Mouse (Mus musculus) MEL (cell line): ENCODE measurements around the gene Rtn1. TPM values are rescaled to one million over a fixed set of nuclear protein-coding genes. Genes with fewer than 3 reads are reported as not detected.

Source experiments
- DNase-seq: peaks from one replicate; pipeline ENCODE4 v3.0.0; 2011; ENCODE audit warnings: low read depth, low spot score
- H3K27ac ChIP-seq: 2 replicates; pipeline ENCODE4 v1.5.1; 2012; ENCODE audit warnings: low read depth, mild to moderate bottlenecking, control low read depth, low read length, moderate library complexity; ENCODE audit not compliant: control insufficient read depth
- H3K27me3 ChIP-seq, 2 experiments: fragments of 150-350 bp in 1 of 2; sonication (generic) in 1 of 2; 2 replicates each; pipeline ENCODE4 v1.6.1; 2012; ENCODE audit warnings: low read length in 2 of 2, mild to moderate bottlenecking in 2 of 2, improper control_type of control experiment in 1 of 2, moderate library complexity in 1 of 2; ENCODE audit not compliant: insufficient read depth in 2 of 2, control insufficient read depth in 1 of 2
- H3K36me3 ChIP-seq, 2 experiments: 2 replicates each; pipeline ENCODE4 v1.6.1; 2012 to 2014; ENCODE audit warnings: low read length in 2 of 2, improper control_type of control experiment in 1 of 2, inconsistent platforms in 1 of 2, mild to moderate bottlenecking in 1 of 2; ENCODE audit not compliant: insufficient read depth in 2 of 2, control insufficient read depth in 1 of 2
- H3K4me1 ChIP-seq, 2 experiments: fragments of 150-350 bp in 1 of 2; sonication (generic) in 1 of 2; 2 replicates each; pipeline ENCODE4 v1.6.1; 2012; ENCODE audit warnings: low read length in 2 of 2, improper control_type of control experiment in 1 of 2, mild to moderate bottlenecking in 1 of 2; ENCODE audit not compliant: insufficient read depth in 2 of 2, control insufficient read depth in 1 of 2
- H3K4me3 ChIP-seq, 2 experiments: fragments of 150-350 bp in 1 of 2; sonication (generic) in 1 of 2; 2 replicates each; pipeline ENCODE4 v1.5.1; 2012; ENCODE audit warnings: low read depth in 2 of 2, low read length in 2 of 2, mild to moderate bottlenecking in 2 of 2, moderate library complexity in 2 of 2, control low read depth in 1 of 2, improper control_type of control experiment in 1 of 2; ENCODE audit not compliant: control insufficient read depth in 1 of 2, insufficient read depth in 1 of 2
- H3K79me2 ChIP-seq: 2 replicates; pipeline ENCODE4 v1.6.1; 2012; ENCODE audit warnings: mild to moderate bottlenecking, low read length, moderate library complexity; ENCODE audit not compliant: control insufficient read depth, poor library complexity, insufficient read depth
- H3K9ac ChIP-seq: 2 replicates; pipeline ENCODE4 v1.6.1; 2012; ENCODE audit warnings: low read depth, mild to moderate bottlenecking, control low read depth, low read length, moderate library complexity; ENCODE audit not compliant: control insufficient read depth, poor library complexity, severe bottlenecking
- H3K9me3 ChIP-seq: fragments of 150-350 bp; sonication (generic); replicated peaks from 2 replicates; pipeline ENCODE4 v1.6.1; 2012; ENCODE audit warnings: mild to moderate bottlenecking, low read length, improper control_type of control experiment, moderate library complexity; ENCODE audit not compliant: insufficient read depth
- E2F4 ChIP-seq: IDR thresholded peaks from 2 replicates; pipeline ENCODE4 v1.6.1; 2011; ENCODE audit warnings: low read depth, low read length, improper control_type of control experiment, borderline replicate concordance
- EP300 ChIP-seq, 2 experiments: IDR thresholded peaks; 2 replicates each; pipeline ENCODE4 v1.6.1; 2011; ENCODE audit warnings: improper control_type of control experiment in 2 of 2, low read length in 2 of 2, low read depth in 1 of 2, mild to moderate bottlenecking in 1 of 2
- ETS1 ChIP-seq: IDR thresholded peaks from 2 replicates; pipeline ENCODE4 v1.6.1; 2012; ENCODE audit warnings: low read depth, mild to moderate bottlenecking, inconsistent platforms, low read length, improper control_type of control experiment, moderate library complexity
- MAZ ChIP-seq: IDR thresholded peaks from 2 replicates; pipeline ENCODE4 v1.6.1; 2012; ENCODE audit warnings: low read depth, mild to moderate bottlenecking, inconsistent platforms, low read length, improper control_type of control experiment
- MXI1 ChIP-seq: IDR thresholded peaks from 2 replicates; pipeline ENCODE4 v1.6.1; 2011; ENCODE audit warnings: mild to moderate bottlenecking, low read depth, low read length, improper control_type of control experiment
- MYC ChIP-seq: IDR thresholded peaks from 2 replicates; pipeline ENCODE4 v1.6.1; 2011; ENCODE audit warnings: low read depth, mild to moderate bottlenecking, low read length, improper control_type of control experiment, moderate library complexity
- NELFE ChIP-seq: IDR thresholded peaks from 2 replicates; pipeline ENCODE4 v1.6.1; 2011; ENCODE audit warnings: low read depth, low read length, improper control_type of control experiment
- NRF1 ChIP-seq: IDR thresholded peaks from 2 replicates; pipeline ENCODE4 v1.6.1; 2014; ENCODE audit warnings: low read depth, mild to moderate bottlenecking, inconsistent platforms, low read length, improper control_type of control experiment, moderate library complexity; ENCODE audit not compliant: poor library complexity, insufficient read depth, severe bottlenecking
- POLR2A ChIP-seq, 2 experiments: IDR thresholded peaks; 2 replicates each; pipeline ENCODE4 v1.6.1; 2011 to 2012; ENCODE audit warnings: low read length in 2 of 2, mild to moderate bottlenecking in 2 of 2, control low read depth in 1 of 2, improper control_type of control experiment in 1 of 2, low read depth in 1 of 2, moderate library complexity in 1 of 2; ENCODE audit not compliant: control insufficient read depth in 1 of 2, insufficient read depth in 1 of 2, poor library complexity in 1 of 2
- POLR2AphosphoS2 ChIP-seq: IDR thresholded peaks from 2 replicates; pipeline ENCODE4 v1.6.1; 2011; ENCODE audit warnings: low read length, improper control_type of control experiment
- RAD21 ChIP-seq: IDR thresholded peaks from 2 replicates; pipeline ENCODE4 v1.6.1; 2011; ENCODE audit warnings: mild to moderate bottlenecking, low read depth, low read length, improper control_type of control experiment
- TBP ChIP-seq: IDR thresholded peaks from 2 replicates; pipeline ENCODE4 v1.8.0; 2011; ENCODE audit warnings: low read depth, low read length, improper control_type of control experiment
- USF2 ChIP-seq, 2 experiments: IDR thresholded peaks; 2 replicates each; pipeline ENCODE4 v1.6.1; 2011 to 2012; ENCODE audit warnings: improper control_type of control experiment in 2 of 2, low read length in 2 of 2, borderline replicate concordance in 1 of 2, inconsistent platforms in 1 of 2, low read depth in 1 of 2, mild to moderate bottlenecking in 1 of 2; ENCODE audit not compliant: insufficient read depth in 1 of 2
- ZC3H11A ChIP-seq: IDR thresholded peaks from 2 replicates; pipeline ENCODE4 v1.6.1; 2012; ENCODE audit warnings: low read depth, mild to moderate bottlenecking, inconsistent platforms, low read length, improper control_type of control experiment
- ZKSCAN1 ChIP-seq: IDR thresholded peaks from 2 replicates; pipeline ENCODE4 v1.6.1; 2012; ENCODE audit warnings: low read depth, mild to moderate bottlenecking, inconsistent platforms, low read length, improper control_type of control experiment, moderate library complexity
- ZNF384 ChIP-seq: IDR thresholded peaks from 2 replicates; pipeline ENCODE4 v1.6.1; 2012; ENCODE audit warnings: low read depth, mild to moderate bottlenecking, inconsistent platforms, low read length, improper control_type of control experiment
- polyA plus RNA-seq, 2 experiments: library from polyadenylated mRNA; stranded (reverse) in 1 of 2; unstranded in 1 of 2; fragments of >175 nt in 1 of 2; fragments of >200 nt in 1 of 2; gene quantifications; 2 replicates each; pipeline versions ENCODE4 v1.2.1 to v1.2.4; 2012; ENCODE audit warnings: low replicate concordance in 2 of 2, low read depth in 1 of 2; ENCODE audit not compliant: insufficient read length in 2 of 2, insufficient read depth in 1 of 2, missing spikeins in 1 of 2
- total RNA-seq: library from RNA; depleted of rRNA; stranded (reverse); fragments of 300-350 nt; gene quantifications from 2 replicates; pipeline ENCODE4 v1.2.3, GENCODE M21; 2012

Gene Rtn1
- total and polyA plus RNA-seq, 3 experiments: not detected

GRCm38 (mm10) chr12:72287332-72288004 is 121.4 kb downstream of the Rtn1 start:
- Histone ChIP-seq H3K4me3 (no peak overlapping the region), H3K4me1 (no peaks in the 10 kb centered on the region), H3K27me3 (no peaks in the 10 kb centered on the region), H3K36me3 (no peaks in the 10 kb centered on the region), H3K79me2 (no peaks in the 10 kb centered on the region), H3K27ac (no peak overlapping the region), H3K9me3 (no peaks in the 10 kb centered on the region), H3K9ac (no peak overlapping the region)
- TF ChIP-seq USF2 (IDR thresholded peaks at IDR 0.05; ENCODE audit: borderline replicate concordance in 1 of 2, insufficient read depth in 1 of 2, low read depth in 1 of 2, low read length in 2 of 2): no peak
- no peak for TF ChIP-seq NRF1
- no peak for TF ChIP-seq ZNF384
- no peak for TF ChIP-seq ZC3H11A
- no peak for TF ChIP-seq E2F4
- TF ChIP-seq NELFE: no peak
- no peak for TF ChIP-seq RAD21
- no peak for TF ChIP-seq MYC
- TF ChIP-seq ZKSCAN1: no peak
- no peak for DNase-seq

GRCm38 (mm10) chr12:72285366-72286345 is 123.2 kb downstream of the Rtn1 start:
- Histone ChIP-seq H3K36me3 (no peaks in the 10 kb centered on the region), H3K27me3 (no peaks in the 10 kb centered on the region), H3K4me3 (no peak overlapping the region), H3K9me3 (no peaks in the 10 kb centered on the region), H3K9ac (no peak overlapping the region), H3K4me1 (no peaks in the 10 kb centered on the region), H3K27ac (no peak overlapping the region), H3K79me2 (no peaks in the 10 kb centered on the region)
- TF ChIP-seq EP300 (IDR thresholded peaks at IDR 0.05; ENCODE audit: low read depth in 1 of 2, low read length in 2 of 2): no peak
- no peak for TF ChIP-seq POLR2A (IDR thresholded peaks at IDR 0.05; ENCODE audit: control insufficient read depth in 1 of 2, insufficient read depth in 1 of 2, low read depth in 1 of 2, low read length in 2 of 2, poor library complexity in 1 of 2)
- no peak for TF ChIP-seq USF2 (IDR thresholded peaks at IDR 0.05; ENCODE audit: borderline replicate concordance in 1 of 2, insufficient read depth in 1 of 2, low read depth in 1 of 2, low read length in 2 of 2)
- TF ChIP-seq TBP: no peak
- TF ChIP-seq POLR2AphosphoS2: no peak
- no peak for TF ChIP-seq MAZ
- TF ChIP-seq MXI1: no peak
- TF ChIP-seq ETS1: no peak
- no peak for DNase-seq
